Mouse (Mus musculus): ENCODE results near the gene Kcnj10. TPM values are rescaled to one million over a fixed set of nuclear protein-coding genes. Genes with fewer than 3 reads are reported as not detected.
A peak's percentile ranks its signal among the peaks of the same experiment; 100 is the strongest.

Kcnj10 gene
- total RNA-seq, 2 experiments from 2014 or later = 0.46 to 0.56 TPM

DNA sequence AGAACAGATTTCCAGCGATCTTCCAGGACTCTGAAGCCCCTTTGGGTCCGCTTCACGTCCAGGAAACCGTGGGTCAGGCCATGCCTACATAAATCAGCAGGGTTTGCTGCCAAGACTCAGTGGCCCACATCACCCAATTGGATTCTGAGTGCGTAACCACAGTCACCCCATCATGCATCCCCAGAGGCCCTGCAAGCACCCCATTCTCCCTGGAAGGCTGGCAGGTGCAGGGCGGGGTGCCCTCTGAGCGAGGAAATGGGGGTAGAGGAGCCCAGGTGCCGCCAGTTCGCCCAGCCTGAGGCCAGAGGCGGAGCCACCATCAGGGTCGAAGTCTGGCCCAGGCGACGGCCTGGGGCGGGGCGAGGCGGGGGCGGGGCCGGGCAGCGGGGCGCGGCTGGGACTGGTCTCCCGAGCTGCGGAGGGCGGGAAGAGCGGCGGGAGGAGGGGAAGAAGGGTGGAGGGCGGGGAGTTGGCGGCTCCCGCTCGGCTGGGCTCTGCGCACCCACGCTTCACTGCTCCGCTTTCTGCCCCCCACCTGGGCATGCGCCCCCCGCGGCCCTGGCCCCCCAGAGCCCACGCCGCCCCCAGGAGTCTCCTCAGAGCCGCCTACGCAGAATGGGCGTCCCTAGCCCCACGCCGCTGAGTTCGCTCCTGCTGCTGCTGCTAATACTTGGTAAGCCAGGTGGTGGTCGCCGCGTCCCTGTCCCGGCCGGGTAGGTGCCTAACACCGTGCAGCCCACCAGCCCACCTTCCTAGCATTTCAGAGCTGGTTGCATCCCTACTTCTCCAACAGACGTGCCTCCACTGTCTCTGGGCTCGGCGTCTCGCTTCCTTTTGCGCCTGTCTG, 28.9 kb upstream of the Kcnj10 start:
- peak; percentile 93 to 95 for DNase-seq

DNA sequence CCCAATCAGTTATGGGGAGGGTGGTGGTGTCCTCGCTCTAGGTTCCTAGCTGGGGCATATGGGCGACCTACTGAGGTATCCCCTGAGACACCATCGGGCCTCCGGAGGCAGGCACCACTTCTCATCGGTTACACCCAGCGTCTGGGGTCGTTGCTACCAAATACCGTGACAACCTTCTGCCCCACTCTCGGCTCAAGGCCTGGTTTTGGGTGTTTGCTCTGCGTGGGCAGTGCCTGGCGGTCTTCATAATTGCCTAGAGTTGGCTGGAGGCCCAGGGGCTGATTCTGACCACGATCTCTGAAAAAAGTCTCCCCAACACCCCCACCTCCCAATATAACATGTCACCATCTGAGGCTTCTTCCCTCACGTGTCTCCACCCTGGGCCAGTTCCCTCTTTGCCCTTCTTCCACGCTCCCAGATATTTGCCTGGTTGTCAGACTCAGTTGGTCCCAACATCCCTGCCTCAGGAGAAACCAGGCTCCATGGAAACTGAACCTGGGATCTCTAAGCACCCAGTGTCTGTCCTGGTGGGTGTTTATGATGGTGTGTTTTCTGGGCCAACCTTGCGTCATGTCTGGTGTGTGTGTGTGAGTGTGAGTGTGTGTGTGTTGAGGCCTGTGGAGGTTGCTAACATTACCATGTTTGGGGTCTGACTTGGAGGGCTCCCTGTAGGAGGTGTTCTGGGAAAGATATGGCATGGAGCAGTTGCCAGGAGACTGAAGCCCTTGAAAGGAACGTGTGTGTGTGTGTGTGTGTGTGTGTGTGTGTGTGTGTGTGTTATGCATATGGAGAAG, 28.0 kb upstream of the Kcnj10 start:
- DNase-seq = no peak

- DNase-seq = no peak
These were observed 27.2 kb upstream of the Kcnj10 start for GRCm38 (mm10) chr1:172313613-172314411.

- DNase-seq = no peak
These were observed 26.1 kb upstream of the Kcnj10 start for GRCm38 (mm10) chr1:172314911-172315310.

- no peak for DNase-seq
These were observed 23.6 kb upstream of the Kcnj10 start for GRCm38 (mm10) chr1:172317431-172317830.

DNA sequence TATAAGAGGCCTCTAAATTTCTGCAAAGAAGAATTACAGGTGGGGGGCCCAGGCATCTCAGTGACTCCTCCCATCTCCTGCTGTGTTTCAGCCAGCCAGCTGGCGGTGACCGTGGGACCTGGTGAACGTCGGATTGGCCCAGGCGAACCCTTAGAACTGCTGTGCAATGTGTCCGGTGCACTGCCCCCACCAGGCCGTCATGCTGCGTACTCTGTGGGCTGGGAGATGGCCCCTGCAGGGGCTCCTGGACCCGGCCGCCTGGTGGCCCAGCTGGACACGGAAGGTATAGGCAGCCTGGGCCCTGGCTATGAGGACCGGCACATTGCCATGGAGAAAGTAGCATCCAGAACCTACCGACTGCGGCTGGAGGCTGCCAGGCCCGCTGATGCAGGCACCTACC, 23.1 kb upstream of the Kcnj10 start:
- DNase-seq = no peak

GRCm38 (mm10) chr1:172318424-172319035, 22.5 kb upstream of the Kcnj10 start:
- DNase-seq = no peak

- no peak for DNase-seq
These were observed 21.7 kb upstream of the Kcnj10 start for GRCm38 (mm10) chr1:172319346-172319745.

DNA sequence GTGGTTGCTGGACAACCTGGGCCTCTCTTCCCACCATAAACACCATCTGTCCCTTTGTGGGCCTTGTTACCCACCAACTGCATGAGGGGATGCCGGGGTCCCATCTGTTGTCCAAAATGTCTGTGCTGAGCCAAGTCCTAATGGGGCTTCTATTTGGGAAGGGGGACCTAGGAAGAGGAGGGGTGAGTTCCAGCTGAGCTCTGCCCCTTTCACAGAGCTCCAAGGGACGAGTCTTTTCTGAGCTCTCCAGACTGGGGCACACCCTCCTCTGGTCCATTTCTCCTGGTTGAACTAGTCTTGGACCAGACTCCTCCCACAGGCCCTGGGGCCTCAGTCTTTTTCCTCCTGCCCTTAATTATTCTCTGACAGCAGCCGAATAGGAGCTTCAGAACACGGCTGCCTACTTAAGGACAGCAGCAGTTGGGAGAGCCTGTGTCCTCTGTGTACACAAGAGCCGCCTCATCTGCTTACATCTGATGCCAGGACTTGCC, 21.0 kb upstream of the Kcnj10 start:
- no peak for DNase-seq

DNA sequence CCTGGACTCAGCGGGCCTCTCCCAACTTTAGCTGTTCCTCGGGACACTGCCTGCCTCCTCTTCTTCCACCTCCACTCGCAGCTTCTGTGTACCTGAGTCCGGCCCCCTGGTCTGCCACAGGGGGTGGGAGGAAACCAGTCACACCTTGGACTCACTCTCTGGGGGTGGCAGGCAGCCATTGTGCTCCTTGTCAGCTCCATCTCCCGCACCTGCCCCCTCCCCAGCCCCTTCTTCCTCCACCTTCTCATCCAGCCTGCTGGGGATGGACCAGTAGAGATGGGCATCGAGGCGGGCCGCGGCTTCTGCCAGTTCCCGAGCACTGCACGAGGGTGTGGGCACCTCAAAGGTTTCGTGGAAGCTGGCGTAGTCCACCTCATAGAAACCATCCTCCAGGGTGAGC, 18.3 kb upstream of the Kcnj10 start:
- DNase-seq = no peak

DNA sequence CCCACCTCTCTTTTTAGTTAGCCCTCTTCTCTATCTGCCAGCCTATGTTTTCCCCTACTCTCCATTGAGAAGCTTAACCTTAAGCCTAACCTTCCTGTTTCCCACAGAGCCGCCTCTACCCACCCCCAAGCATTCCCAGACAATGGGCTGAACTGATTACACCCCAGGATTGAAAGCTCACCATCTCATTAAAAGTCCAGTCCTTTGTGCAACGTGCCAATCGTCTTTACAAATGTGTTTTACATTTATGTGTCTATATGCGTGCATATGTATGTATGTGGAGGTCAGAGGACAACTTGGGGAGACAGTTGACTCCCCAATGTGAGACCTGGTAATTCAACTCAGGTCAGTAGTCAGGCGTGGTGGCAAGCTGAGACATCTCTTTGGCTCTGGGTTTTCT, 17.7 kb upstream of the Kcnj10 start:
- DNase-seq = no peak

DNA sequence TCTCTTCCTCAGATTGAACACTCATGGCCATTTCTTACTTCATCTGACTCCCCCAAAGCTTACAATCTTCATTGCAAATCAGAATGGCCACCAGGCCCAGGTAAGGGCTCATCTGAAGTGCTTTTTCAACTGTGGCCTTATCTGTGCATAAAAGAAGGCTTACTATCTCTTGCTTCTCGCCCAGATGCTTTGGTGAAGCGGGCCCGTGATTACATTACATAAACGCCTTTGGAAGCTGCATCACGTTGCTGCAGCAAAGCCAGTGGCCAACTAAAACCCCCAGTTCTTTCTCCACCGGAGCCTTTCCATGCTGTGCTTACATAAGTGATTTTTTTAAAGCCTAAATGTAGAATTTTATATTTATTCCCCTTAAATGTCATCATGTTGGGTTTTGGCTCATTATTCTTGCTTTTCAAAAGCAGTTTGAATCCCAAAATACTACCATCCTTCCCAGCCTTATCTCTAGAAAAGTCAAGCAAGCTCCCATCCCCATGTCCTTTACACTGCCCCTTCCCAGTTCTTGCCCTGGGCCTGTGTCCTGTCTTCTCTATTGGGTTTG, 17.1 kb upstream of the Kcnj10 start:
- DNase-seq = no peak

GRCm38 (mm10) chr1:172324725-172325124, 16.3 kb upstream of the Kcnj10 start:
- DNase-seq = peak; percentile 78 to 88

- DNase-seq = peak; percentile 82 to 83
These were observed 15.1 kb upstream of the Kcnj10 start for GRCm38 (mm10) chr1:172325680-172326535.

DNA sequence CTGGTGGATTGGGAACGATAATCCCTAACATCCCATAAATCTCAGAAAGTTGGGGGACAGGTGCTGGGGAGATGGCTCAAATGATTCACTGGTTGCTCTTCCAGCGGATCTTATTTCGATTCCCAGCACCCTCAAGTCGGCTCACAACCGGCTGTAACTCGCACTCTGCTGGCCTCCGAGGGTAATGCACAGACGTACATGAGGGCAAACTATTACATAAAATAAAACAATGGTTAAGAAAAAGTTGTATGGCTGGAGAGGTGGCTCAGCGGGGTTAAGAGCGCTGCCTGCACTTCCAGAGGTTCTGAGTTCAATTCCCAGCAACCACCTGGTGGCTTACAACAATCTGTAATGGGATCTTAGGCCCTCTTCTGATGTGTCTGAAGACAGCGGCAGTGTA, 14.3 kb upstream of the Kcnj10 start:
- no peak for DNase-seq

GRCm38 (mm10) chr1:172327206-172328001, 13.6 kb upstream of the Kcnj10 start:
- DNase-seq = no peak

DNA sequence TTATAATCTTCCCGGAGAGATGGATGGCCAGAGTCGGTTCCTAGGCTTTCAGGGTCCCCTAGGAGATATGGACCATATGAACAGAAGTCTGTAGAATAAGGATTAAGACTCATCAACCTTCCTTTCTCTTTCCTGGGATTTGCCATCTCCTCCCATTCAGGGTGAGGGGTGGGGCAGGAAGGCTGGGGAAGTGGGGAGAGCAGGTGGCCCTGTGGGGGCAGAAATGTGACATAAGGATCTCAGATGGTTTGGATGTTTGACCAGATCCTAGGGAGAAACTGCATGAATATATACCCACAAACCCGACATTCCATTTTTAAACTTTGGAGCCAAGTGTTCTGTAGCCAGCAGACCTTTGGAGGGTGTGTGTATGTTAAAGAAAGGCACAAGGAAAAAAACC, 13.0 kb upstream of the Kcnj10 start:
- DNase-seq = no peak

DNA sequence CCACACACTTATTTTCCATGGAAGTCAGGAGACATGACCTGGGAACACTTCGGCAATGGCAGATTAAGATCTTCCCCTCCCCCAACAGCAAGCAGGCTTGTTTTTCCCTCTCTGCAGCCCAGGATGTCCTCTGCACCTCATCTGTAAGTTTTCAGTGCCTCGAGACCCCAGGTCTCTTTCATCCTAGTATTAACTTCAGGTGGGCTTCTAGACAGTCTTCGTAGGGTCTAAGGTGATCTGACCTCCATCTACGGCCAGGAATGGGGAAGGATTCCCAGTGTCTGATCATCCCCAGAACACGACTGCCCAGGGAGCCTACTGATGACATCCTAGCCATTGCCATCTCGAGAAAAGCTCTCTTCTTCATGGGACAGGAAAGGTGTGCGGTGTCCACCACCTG, 12.5 kb upstream of the Kcnj10 start:
- no peak for DNase-seq

- DNase-seq = no peak
These were observed 11.9 kb upstream of the Kcnj10 start, which contains the start of gene Kcnj9 for GRCm38 (mm10) chr1:172329131-172329530. Kcnj9 (minus strand) TSS chr1:172329318.

GRCm38 (mm10) chr1:172329616-172330015, 11.4 kb upstream of the Kcnj10 start:
- no peak for DNase-seq
